Comparison of ENCODE assay signal across 11 mouse cellular contexts in genomic region chr15:102400476-102401045, GRCm38 (mm10). TPM values are rescaled to one million over a fixed set of nuclear protein-coding genes. Genes with fewer than 3 reads are reported as not detected.
DNase-seq lines count a peak whose midpoint lies in the region; ATAC-seq and TF ChIP-seq lines count a peak whose summit lies in the region.
"Had no signal": no experiment of that assay in that cellular context is flagged by ENCODE, and none has a peak within 500 bp of the region (broad histone marks: within the 10 kb centered on the region; RNA-seq: fewer than 3 reads in every experiment).

No protein-coding gene starts in this region.

- peak overlapping the region; percentile 96 for H3K27ac ChIP-seq in kidney, adult 2 months (ENCODE audit: insufficient read depth, low read depth, low read length)
- peak overlapping the region; percentile 88 for H3K27ac ChIP-seq in embryonic facial prominence, embryonic 10.5 days (replicated peaks)
- H3K27ac ChIP-seq in liver, embryonic 13.5 days, result peak overlapping the region; percentile 83
- H3K27ac ChIP-seq: forebrain, embryonic 13.5 days had no signal

- peak overlapping the region; percentile 82 for H3K4me2 ChIP-seq in liver, embryonic 13.5 days

- H3K27me3 ChIP-seq in kidney, adult 2 months (replicated peaks; ENCODE audit: control insufficient read depth, insufficient read depth, low read length), result no peaks in the 10 kb centered on the region
- H3K27me3 ChIP-seq in embryonic facial prominence, embryonic 10.5 days (replicated peaks; ENCODE audit: low read depth, poor library complexity, severe bottlenecking), result no peaks in the 10 kb centered on the region
- no peaks in the 10 kb centered on the region for H3K27me3 ChIP-seq in liver, embryonic 13.5 days
- H3K27me3 ChIP-seq: forebrain, embryonic 13.5 days had no signal

- no peak for TF ChIP-seq CTCF in kidney, adult 2 months (conservative IDR thresholded peaks at IDR 0.05; ENCODE audit: insufficient read depth, insufficient read length, low read depth, low read length)

- no peak for ATAC-seq in liver, embryonic 13.5 days (ENCODE audit: low read depth)
- ATAC-seq: midbrain, embryonic 16.5 days had no signal

- DNase-seq in kidney, adult 2 months, result no peak
- DNase-seq in kidney, adult 8-10 months, result no peak
- peak; percentile 61 for DNase-seq in ES-CJ7 (ENCODE audit: low read depth, low spot score)
- DNase-seq in embryonic facial prominence, embryonic 10.5 days (ENCODE audit: low spot score), result no peak
- DNase-seq in liver, embryonic 13.5 days, result no peak
- DNase-seq in frontal cortex, postnatal 14 days (ENCODE audit: low spot score in 2 of 2), result no peak
- DNase-seq in left cerebral cortex, postnatal 36 days (ENCODE audit: low spot score in 2 of 2), result no peak
- DNase-seq: kidney, postnatal 36 days; right cerebral cortex, postnatal 25 days had no signal

- no peaks in the 10 kb centered on the region for H3K9me3 ChIP-seq in embryonic facial prominence, embryonic 10.5 days
- H3K9me3 ChIP-seq in liver, embryonic 13.5 days (replicated peaks), result no peaks in the 10 kb centered on the region
- H3K9me3 ChIP-seq: forebrain, embryonic 13.5 days had no signal

- peaks cover 7% of the 10 kb centered on the region; the same call in 1 of the 2 replicates for H3K4me1 ChIP-seq in kidney, adult 2 months (ENCODE audit: control insufficient read depth, insufficient read depth, low read length)
- peaks cover 45% of the 10 kb centered on the region for H3K4me1 ChIP-seq in embryonic facial prominence, embryonic 10.5 days
- peaks cover 71% of the 10 kb centered on the region for H3K4me1 ChIP-seq in liver, embryonic 13.5 days (replicated peaks)

- no peaks in the 10 kb centered on the region for H3K36me3 ChIP-seq in kidney, adult 2 months (ENCODE audit: control insufficient read depth, insufficient read depth, low read length)
- no peaks in the 10 kb centered on the region for H3K36me3 ChIP-seq in embryonic facial prominence, embryonic 10.5 days (replicated peaks)
- no peaks in the 10 kb centered on the region for H3K36me3 ChIP-seq in liver, embryonic 13.5 days

- H3K4me3 ChIP-seq in kidney, adult 2 months (ENCODE audit: insufficient read depth, low read depth, low read length), result no peak overlapping the region
- no peak overlapping the region for H3K4me3 ChIP-seq in embryonic facial prominence, embryonic 10.5 days
- H3K4me3 ChIP-seq in liver, embryonic 13.5 days (replicated peaks), result peak overlapping the region; percentile 69; the same call in 1 of the 2 replicates

- WGBS in kidney, adult 2 months, result 87% methylated on average over 10 of the region's 10 CpGs
- WGBS in embryonic facial prominence, embryonic 10.5 days, result 76% methylated on average over 10 of the region's 10 CpGs
- 72% methylated on average over 10 of the region's 10 CpGs for WGBS in liver, embryonic 13.5 days (ENCODE audit: insufficient replicate concordance)

- no peak for TF ChIP-seq POLR2A in kidney, adult 2 months (IDR thresholded peaks at IDR 0.05; ENCODE audit: low read depth, low read length)

- intact Hi-C loops in left cerebral cortex, postnatal 36 days (cut with DNase I), result no loop called here

- H3K9ac ChIP-seq in liver, embryonic 13.5 days, result peak overlapping the region; percentile 80

RNA-seq across cellular contexts. Expression of gene Sp1, which starts 5.4 kb away (rescaled TPM):
- polyA plus RNA-seq in kidney, adult 2 months (2012; rRNA removed), result 15.7 and 17.6 TPM in 2 replicates
- 9.9 and 10.6 TPM in 2 replicates for polyA plus RNA-seq in embryonic facial prominence, embryonic 10.5 days (2016; fragmentation: Nextera tagmentation; extraction: Ambion mirVana)
- 4.0 and 4.3 TPM in 2 replicates for polyA plus RNA-seq in liver, embryonic 13.5 days (2015; fragmentation: Nextera tagmentation; extraction: Ambion mirVana)
- total RNA-seq in left cerebral cortex, postnatal 36 days (2021), result 10 to 100 TPM; 22.0 to 30.3 TPM

RNA-seq across cellular contexts. Expression of gene Sp7, which starts 33.6 kb away (rescaled TPM):
- polyA plus RNA-seq in kidney, adult 2 months (2012; rRNA removed), result 0.05 and 0.06 TPM in 2 replicates
- polyA plus RNA-seq in embryonic facial prominence, embryonic 10.5 days (2016; fragmentation: Nextera tagmentation; extraction: Ambion mirVana), result 1.4 and 1.7 TPM in 2 replicates
- 0.07 and 0.09 TPM in 2 replicates for polyA plus RNA-seq in liver, embryonic 13.5 days (2015; fragmentation: Nextera tagmentation; extraction: Ambion mirVana)
- under 1 TPM; 0.79 to 1.00 TPM for total RNA-seq in left cerebral cortex, postnatal 36 days (2021)

RNA-seq across cellular contexts. Expression of gene Amhr2, which starts 44.6 kb away (rescaled TPM):
- 0.67 and 1.4 TPM in 2 replicates for polyA plus RNA-seq in kidney, adult 2 months (2012; rRNA removed)
- 0.09 and 0.20 TPM in 2 replicates for polyA plus RNA-seq in embryonic facial prominence, embryonic 10.5 days (2016; fragmentation: Nextera tagmentation; extraction: Ambion mirVana)
- polyA plus RNA-seq in liver, embryonic 13.5 days (2015; fragmentation: Nextera tagmentation; extraction: Ambion mirVana), result 0.14 and 0.42 TPM in 2 replicates
- total RNA-seq in left cerebral cortex, postnatal 36 days (2021), result 1 to 10 TPM in 1 of 2 experiments, under 1 TPM in 1; 0.99 to 2.3 TPM

RNA-seq across cellular contexts. Expression of gene Aaas, which starts 50.0 kb away (rescaled TPM):
- 31.1 and 38.1 TPM in 2 replicates for polyA plus RNA-seq in kidney, adult 2 months (2012; rRNA removed)
- 135 and 137 TPM in 2 replicates for polyA plus RNA-seq in embryonic facial prominence, embryonic 10.5 days (2016; fragmentation: Nextera tagmentation; extraction: Ambion mirVana)
- polyA plus RNA-seq in liver, embryonic 13.5 days (2015; fragmentation: Nextera tagmentation; extraction: Ambion mirVana), result 60.9 and 61.9 TPM in 2 replicates
- 10 to 100 TPM; 17.2 to 17.7 TPM for total RNA-seq in left cerebral cortex, postnatal 36 days (2021)

RNA-seq across cellular contexts. Expression of gene Prr13, which starts 58.3 kb away (rescaled TPM):
- 181 and 204 TPM in 2 replicates for polyA plus RNA-seq in kidney, adult 2 months (2012; rRNA removed)
- polyA plus RNA-seq in embryonic facial prominence, embryonic 10.5 days (2016; fragmentation: Nextera tagmentation; extraction: Ambion mirVana), result 73.1 and 77.4 TPM in 2 replicates
- 108 and 112 TPM in 2 replicates for polyA plus RNA-seq in liver, embryonic 13.5 days (2015; fragmentation: Nextera tagmentation; extraction: Ambion mirVana)
- 10 to 100 TPM; 41.4 to 43.2 TPM for total RNA-seq in left cerebral cortex, postnatal 36 days (2021)
